Mouse (Mus musculus) brain, embryonic 14.5 days (tissue): ENCODE measurements around the gene Gon7.

ENCODE experiments used
- CTCF ChIP-seq: fragments of 200-500 bp; IDR thresholded peaks from 2 replicates; pipeline ENCODE4 v1.5.1; 2012; ENCODE audit warnings: inconsistent platforms, mild to moderate bottlenecking, moderate library complexity, borderline replicate concordance; ENCODE audit not compliant: insufficient read depth, insufficient read length; ENCODE audit errors: extremely low read depth
- POLR2A ChIP-seq: fragments of 200-500 bp; IDR thresholded peaks from 2 replicates; pipeline ENCODE4 v1.6.1; 2012; ENCODE audit warnings: mild to moderate bottlenecking, inconsistent platforms, borderline replicate concordance; ENCODE audit not compliant: poor library complexity, insufficient read depth, insufficient read length, severe bottlenecking; ENCODE audit errors: extremely low read depth

DNA sequence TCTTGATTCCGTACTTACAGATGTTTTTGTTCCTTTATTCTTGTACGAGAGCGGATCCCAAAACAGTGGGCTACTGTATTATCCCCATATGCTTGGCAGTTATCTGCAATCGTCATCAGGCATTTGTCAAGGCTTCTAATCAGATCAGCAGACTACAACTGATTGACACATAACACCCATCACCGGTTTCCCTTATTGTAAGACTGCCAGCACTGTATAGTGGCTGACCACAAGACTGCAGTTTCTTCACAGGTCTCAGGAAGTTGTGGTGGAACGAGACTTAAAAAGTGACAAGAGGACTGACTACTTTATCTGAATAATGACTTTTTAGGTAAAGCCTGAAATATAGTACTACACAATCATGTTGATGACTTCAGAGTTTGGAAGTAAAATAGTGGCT, 12.8 kb downstream of the Gon7 start:
- TF ChIP-seq CTCF (no peak), POLR2A (no peak)
